Mouse (Mus musculus) midbrain, postnatal 0 days (tissue): ENCODE results near the gene Olfr1218. TPM values are rescaled to one million over a fixed set of nuclear protein-coding genes. Genes with fewer than 3 reads are reported as not detected.
"Not testable (repeated sequence)": the region's sequence is repeated elsewhere in the genome, so short reads cannot be mapped to it uniquely, and the experiment has no call there.

Source experiments
- ATAC-seq: fragments of 200-750 bp; cut with Nextera tagmentation; 2 replicates; pipeline ENCODE4 v1.8.0; 2017; ENCODE audit warnings: moderate number of reproducible peaks, mild to moderate bottlenecking, moderate TSS enrichment, moderate library complexity; ENCODE audit not compliant: low FRiP score
- DNase-seq: peaks from one replicate; pipeline ENCODE4 v3.0.0-alpha.2; 2015; ENCODE audit warnings: low spot score
- H3K27ac ChIP-seq: fragments of 300-500 bp; sonication (generic); 2 replicates; pipeline ENCODE4 v1.5.1; 2014; ENCODE audit warnings: low read depth, mild to moderate bottlenecking, low read length, mixed read lengths
- H3K27me3 ChIP-seq: fragments of 300-500 bp; sonication (generic); 2 replicates; pipeline ENCODE4 v1.6.1; 2014; ENCODE audit warnings: low read length, control low read depth, mixed read lengths; ENCODE audit not compliant: insufficient read depth
- H3K36me3 ChIP-seq: fragments of 300-500 bp; sonication (generic); 2 replicates; pipeline ENCODE4 v1.6.1; 2014; ENCODE audit warnings: low read length, control low read depth, mixed read lengths; ENCODE audit not compliant: insufficient read depth
- H3K4me1 ChIP-seq: fragments of 300-500 bp; sonication (generic); 2 replicates; pipeline ENCODE4 v1.6.1; 2014; ENCODE audit warnings: mild to moderate bottlenecking, control low read depth, antibody characterized with exemption, low read length, mixed read lengths; ENCODE audit not compliant: insufficient read depth
- H3K4me2 ChIP-seq: fragments of 300-500 bp; sonication (generic); 2 replicates; pipeline ENCODE4 v1.6.1; 2014; ENCODE audit warnings: low read depth, mild to moderate bottlenecking, low read length, mixed read lengths; ENCODE audit not compliant: poor library complexity, severe bottlenecking
- H3K4me3 ChIP-seq: fragments of 300-500 bp; sonication (generic); 2 replicates; pipeline ENCODE4 v1.5.1; 2014; ENCODE audit warnings: low read depth, mild to moderate bottlenecking, low read length, moderate library complexity
- H3K9ac ChIP-seq: fragments of 300-500 bp; sonication (generic); replicated peaks from 2 replicates; pipeline ENCODE4 v1.6.1; 2014; ENCODE audit warnings: mild to moderate bottlenecking, low read length, moderate library complexity, mixed read lengths; ENCODE audit not compliant: poor library complexity, severe bottlenecking
- H3K9me3 ChIP-seq: fragments of 300-500 bp; sonication (generic); 2 replicates; pipeline ENCODE4 v1.6.1; 2016; ENCODE audit warnings: low read length, control low read depth
- CTCF ChIP-seq: IDR thresholded peaks from 2 replicates; pipeline ENCODE4 v1.5.1; 2016; ENCODE audit warnings: antibody characterized with exemption, mild to moderate bottlenecking
- WGBS: fragments of 180-500 bp; shearing (Covaris S2); extraction: QIAGEN DNeasy Blood & Tissue Kit; methylation state at CpG from one replicate; pipeline ENCODE4 v1.1.7; 2014; 5-methylcytosine and 5-hydroxymethylcytosine counted together
- polyA plus RNA-seq: library from polyadenylated mRNA; unstranded; fragments of >200 nt; fragmentation: Nextera tagmentation; extraction: Ambion mirVana; gene quantifications from 2 replicates; pipeline ENCODE4 v1.2.1, GENCODE M21; 2015
- total RNA-seq: library from RNA; depleted of rRNA; stranded (reverse); fragments of >200 nt; gene quantifications from 2 replicates; pipeline ENCODE4 v1.2.3, GENCODE M21; 2014; rRNA removed

The Olfr1218 gene
- total and polyA plus RNA-seq, 2 experiments from 2014 or later = not detected

DNA sequence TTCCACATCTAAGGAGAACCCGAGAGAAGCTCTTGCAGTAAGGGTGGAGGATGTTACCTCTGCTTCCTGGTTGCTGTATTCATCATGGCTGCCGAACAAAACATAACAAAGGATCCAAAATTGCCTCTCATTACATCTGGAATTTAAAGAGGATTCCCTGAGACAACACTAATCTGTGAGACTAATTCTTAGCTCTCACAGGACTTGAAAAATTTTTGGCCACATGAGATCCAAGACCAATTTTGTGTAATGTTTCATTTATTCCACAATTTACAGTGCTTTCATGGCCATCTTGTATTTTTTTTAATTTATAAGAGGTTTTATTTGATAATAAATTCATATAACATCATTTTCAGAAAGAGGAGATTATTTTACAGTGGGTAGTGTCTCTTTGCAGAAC, 29.0 kb downstream of the Olfr1218 start, which contains the start of gene Olfr1217:
Gene Olfr1217, minus strand, starts transcription at position 101 of the 400 bp plus-strand sequence.
- ATAC-seq (no peak), DNase-seq (no peak)
- no peak for TF ChIP-seq CTCF
- Histone ChIP-seq H3K9me3 (no peaks in the 10 kb centered on the region), H3K4me2 (no peak within 1 kb of the TSS), H3K36me3 (no peaks in the 10 kb centered on the region), H3K27ac (no peak within 1 kb of the TSS), H3K27me3 (no peaks in the 10 kb centered on the region), H3K4me1 (no peaks in the 10 kb centered on the region), H3K4me3 (no peak within 1 kb of the TSS), H3K9ac (no peak within 1 kb of the TSS)
- 70% methylated on average over 2 of the region's 2 CpGs for WGBS

DNA sequence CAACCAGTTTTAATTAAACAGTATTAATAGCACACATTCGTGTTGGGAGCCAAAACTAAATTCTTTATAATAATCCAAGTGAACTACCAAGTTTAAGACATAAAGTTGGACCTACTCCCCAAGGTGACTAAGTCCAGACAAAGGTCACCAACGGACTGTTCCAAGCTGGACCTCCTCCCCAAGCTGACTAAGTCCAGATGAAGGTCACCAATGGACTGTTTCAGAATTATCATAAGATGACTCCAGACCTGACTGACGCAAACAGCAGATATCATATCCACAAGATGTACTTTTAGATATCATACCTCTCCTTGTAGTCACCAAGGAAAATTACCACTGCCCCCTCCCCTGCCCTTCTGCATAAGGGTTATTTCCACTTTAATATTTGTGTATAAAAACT, 39.6 kb downstream of the Olfr1218 start:
- not testable (repeated sequence) for H3K27me3 ChIP-seq, H3K4me3 ChIP-seq, H3K27ac ChIP-seq, ATAC-seq, H3K9ac ChIP-seq, DNase-seq, H3K36me3 ChIP-seq, H3K4me1 ChIP-seq, H3K9me3 ChIP-seq, H3K4me2 ChIP-seq
- 77% methylated on average over 3 of the region's 3 CpGs for WGBS

DNA sequence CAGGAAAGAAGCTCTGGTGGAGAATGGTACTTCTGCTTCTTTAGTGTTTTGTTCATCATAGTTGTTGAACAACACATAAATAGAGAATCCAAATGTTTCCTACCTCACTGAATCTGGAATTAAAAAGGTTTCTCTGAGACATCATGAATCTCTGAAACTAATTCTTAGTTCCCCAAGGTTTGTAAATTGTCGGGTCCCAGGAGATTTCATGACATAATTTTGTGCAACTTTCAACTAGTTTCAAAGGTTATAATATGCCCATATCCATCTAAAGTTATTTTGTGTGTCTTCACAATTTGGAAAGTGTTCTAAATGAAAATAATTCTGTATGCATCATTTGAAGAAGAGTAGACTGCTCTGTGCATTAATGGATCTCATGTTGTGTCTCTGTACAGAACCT, 42.7 kb downstream of the Olfr1218 start, which contains the start of gene Olfr1216:
Gene Olfr1216, minus strand, starts transcription at position 101 of the 400 bp plus-strand sequence.
- 77% methylated on average over 1 of the region's 1 CpGs for WGBS
- no peak within 1 kb of the TSS for H3K4me2 ChIP-seq
- H3K9me3 ChIP-seq = no peaks in the 10 kb centered on the region
- no peaks in the 10 kb centered on the region for H3K4me1 ChIP-seq
- no peak within 1 kb of the TSS for H3K4me3 ChIP-seq
- ATAC-seq = no peak
- no peak within 1 kb of the TSS for H3K27ac ChIP-seq
- no peaks in the 10 kb centered on the region for H3K36me3 ChIP-seq
- DNase-seq = no peak
- no peaks in the 10 kb centered on the region for H3K27me3 ChIP-seq
- TF ChIP-seq CTCF = no peak
- H3K9ac ChIP-seq = no peak within 1 kb of the TSS

DNA sequence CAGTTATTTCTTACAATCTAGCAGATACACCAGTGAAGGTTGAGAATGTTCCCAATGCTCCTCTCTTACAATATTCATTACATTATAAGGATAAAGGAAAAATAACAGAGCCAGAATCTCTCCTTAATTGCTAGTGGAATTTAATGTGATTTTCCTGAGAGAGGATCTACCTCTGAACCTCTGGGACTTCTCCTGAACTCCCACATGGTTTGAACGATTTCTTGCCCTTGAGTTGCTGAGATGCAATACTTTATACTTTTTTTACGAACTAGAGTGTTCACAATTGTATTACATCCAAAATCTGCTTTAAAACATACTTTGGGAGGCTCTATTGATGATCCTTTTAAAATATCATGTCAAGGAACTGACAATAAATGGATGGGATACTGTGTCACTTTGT, 54.1 kb downstream of the Olfr1218 start, which contains the start of gene Olfr1215:
Gene Olfr1215, minus strand, starts transcription at position 101 of the 400 bp plus-strand sequence.
- Histone ChIP-seq H3K4me3 (no peak within 1 kb of the TSS), H3K27ac (no peak within 1 kb of the TSS), H3K4me2 (no peak within 1 kb of the TSS), H3K4me1 (no peaks in the 10 kb centered on the region), H3K36me3 (no peaks in the 10 kb centered on the region), H3K27me3 (no peaks in the 10 kb centered on the region), H3K9ac (no peak within 1 kb of the TSS), H3K9me3 (no peaks in the 10 kb centered on the region)
- DNase-seq = no peak
- 71% methylated on average over 2 of the region's 2 CpGs for whole genome bisulfite sequencing
- no peak for ATAC-seq
- no peak for TF ChIP-seq CTCF

Other genes starting within 250 kb of the Olfr1218 start
- gene Olfr1202, start 246.7 kb downstream of the Olfr1218 start, total RNA-seq = not detected in 2 replicates
- 0.04 TPM in 1 of 2 replicates, not detected in the other for gene Olfr1202, start 246.7 kb downstream of the Olfr1218 start, polyA plus RNA-seq
- gene Olfr1205, start 231.4 kb downstream of the Olfr1218 start, total RNA-seq = not detected in 2 replicates
- not detected in 2 replicates for gene Olfr1205, start 231.4 kb downstream of the Olfr1218 start, polyA plus RNA-seq
- gene Olfr1204, start 211.9 kb downstream of the Olfr1218 start, total RNA-seq = not detected in 2 replicates
- not detected in 2 replicates for gene Olfr1204, start 211.9 kb downstream of the Olfr1218 start, polyA plus RNA-seq
- gene Olfr1206, start 198.0 kb downstream of the Olfr1218 start, total RNA-seq = not detected in 2 replicates
- not detected in 2 replicates for gene Olfr1206, start 198.0 kb downstream of the Olfr1218 start, polyA plus RNA-seq
- gene Olfr1208, start 158.9 kb downstream of the Olfr1218 start, total RNA-seq = not detected in 2 replicates
- not detected in 2 replicates for gene Olfr1208, start 158.9 kb downstream of the Olfr1218 start, polyA plus RNA-seq
- gene Olfr1209, start 146.0 kb downstream of the Olfr1218 start, total RNA-seq = not detected in 2 replicates
- gene Olfr1209, start 146.0 kb downstream of the Olfr1218 start, polyA plus RNA-seq = not detected in 2 replicates
- gene Olfr1211, start 123.1 kb downstream of the Olfr1218 start, total RNA-seq = not detected in 2 replicates
- gene Olfr1211, start 123.1 kb downstream of the Olfr1218 start, polyA plus RNA-seq = not detected in 2 replicates
- gene Olfr1212, start 107.2 kb downstream of the Olfr1218 start, total RNA-seq = not detected in 2 replicates
- not detected in 2 replicates for gene Olfr1212, start 107.2 kb downstream of the Olfr1218 start, polyA plus RNA-seq
- gene Gm13762, start 80.9 kb downstream of the Olfr1218 start, total RNA-seq = not detected in 2 replicates
- not detected in 2 replicates for gene Gm13762, start 80.9 kb downstream of the Olfr1218 start, polyA plus RNA-seq
- not detected in 2 replicates for gene Olfr1214, start 68.5 kb downstream of the Olfr1218 start, total RNA-seq
- gene Olfr1214, start 68.5 kb downstream of the Olfr1218 start, polyA plus RNA-seq = not detected in 2 replicates
- not detected in 2 replicates for gene Olfr1215, start 54.2 kb downstream of the Olfr1218 start, total RNA-seq
- gene Olfr1215, start 54.2 kb downstream of the Olfr1218 start, polyA plus RNA-seq = not detected in 2 replicates
- gene Olfr1216, start 42.8 kb downstream of the Olfr1218 start, total RNA-seq = not detected in 2 replicates
- not detected in 2 replicates for gene Olfr1216, start 42.8 kb downstream of the Olfr1218 start, polyA plus RNA-seq
- gene Olfr1217, start 29.1 kb downstream of the Olfr1218 start, total RNA-seq = not detected in 2 replicates
- not detected in 2 replicates for gene Olfr1217, start 29.1 kb downstream of the Olfr1218 start, polyA plus RNA-seq
- gene Olfr1219, start 22.3 kb upstream of the Olfr1218 start, total RNA-seq = not detected in 2 replicates
- not detected in 2 replicates for gene Olfr1219, start 22.3 kb upstream of the Olfr1218 start, polyA plus RNA-seq
- not detected in 2 replicates for gene Olfr1220, start 45.6 kb upstream of the Olfr1218 start, total RNA-seq
- gene Olfr1220, start 45.6 kb upstream of the Olfr1218 start, polyA plus RNA-seq = not detected in 2 replicates
- gene Olfr1221, start 56.1 kb upstream of the Olfr1218 start, total RNA-seq = not detected in 2 replicates
- not detected in 2 replicates for gene Olfr1221, start 56.1 kb upstream of the Olfr1218 start, polyA plus RNA-seq
- gene Olfr1222, start 71.9 kb upstream of the Olfr1218 start, total RNA-seq = not detected in 2 replicates
- not detected in 2 replicates for gene Olfr1222, start 71.9 kb upstream of the Olfr1218 start, polyA plus RNA-seq
- not detected in 2 replicates for gene Olfr1223, start 90.4 kb upstream of the Olfr1218 start, total RNA-seq
- gene Olfr1223, start 90.4 kb upstream of the Olfr1218 start, polyA plus RNA-seq = not detected in 2 replicates
- not detected in 2 replicates for gene Olfr1224-ps1, start 102.9 kb upstream of the Olfr1218 start, total RNA-seq
- gene Olfr1224-ps1, start 102.9 kb upstream of the Olfr1218 start, polyA plus RNA-seq = not detected in 2 replicates
- not detected in 2 replicates for gene Olfr1225, start 113.5 kb upstream of the Olfr1218 start, total RNA-seq
- gene Olfr1225, start 113.5 kb upstream of the Olfr1218 start, polyA plus RNA-seq = not detected in 2 replicates
- not detected in 2 replicates for gene Olfr1226, start 138.9 kb upstream of the Olfr1218 start, total RNA-seq
- not detected in 2 replicates for gene Olfr1226, start 138.9 kb upstream of the Olfr1218 start, polyA plus RNA-seq
- not detected in 2 replicates for gene Olfr1228, start 192.9 kb upstream of the Olfr1218 start, total RNA-seq
- gene Olfr1228, start 192.9 kb upstream of the Olfr1218 start, polyA plus RNA-seq = not detected in 2 replicates
- gene Olfr1229, start 226.8 kb upstream of the Olfr1218 start, total RNA-seq = not detected in 2 replicates
- not detected in 2 replicates for gene Olfr1229, start 226.8 kb upstream of the Olfr1218 start, polyA plus RNA-seq
- gene Olfr1230, start 236.1 kb upstream of the Olfr1218 start, total RNA-seq = not detected in 2 replicates
- gene Olfr1230, start 236.1 kb upstream of the Olfr1218 start, polyA plus RNA-seq = not detected in 2 replicates
- gene Olfr1231, start 245.9 kb upstream of the Olfr1218 start, total RNA-seq = not detected in 2 replicates
- gene Olfr1231, start 245.9 kb upstream of the Olfr1218 start, polyA plus RNA-seq = not detected in 2 replicates